Mouse (Mus musculus) MEL (cell line): ENCODE results near the gene P2ry13. TPM values are rescaled to one million over a fixed set of nuclear protein-coding genes. Genes with fewer than 3 reads are reported as not detected.

ENCODE experiments used
- DNase-seq: peaks from one replicate; pipeline ENCODE4 v3.0.0; 2011; ENCODE audit warnings: low read depth, low spot score
- H3K27ac ChIP-seq: 2 replicates; pipeline ENCODE4 v1.5.1; 2012; ENCODE audit warnings: low read depth, mild to moderate bottlenecking, control low read depth, low read length, moderate library complexity; ENCODE audit not compliant: control insufficient read depth
- H3K27me3 ChIP-seq, 2 experiments: fragments of 150-350 bp in 1 of 2; sonication (generic) in 1 of 2; 2 replicates each; pipeline ENCODE4 v1.6.1; 2012; ENCODE audit warnings: low read length in 2 of 2, mild to moderate bottlenecking in 2 of 2, improper control_type of control experiment in 1 of 2, moderate library complexity in 1 of 2; ENCODE audit not compliant: insufficient read depth in 2 of 2, control insufficient read depth in 1 of 2
- H3K36me3 ChIP-seq, 2 experiments: 2 replicates each; pipeline ENCODE4 v1.6.1; 2012 to 2014; ENCODE audit warnings: low read length in 2 of 2, improper control_type of control experiment in 1 of 2, inconsistent platforms in 1 of 2, mild to moderate bottlenecking in 1 of 2; ENCODE audit not compliant: insufficient read depth in 2 of 2, control insufficient read depth in 1 of 2
- H3K4me1 ChIP-seq, 2 experiments: fragments of 150-350 bp in 1 of 2; sonication (generic) in 1 of 2; 2 replicates each; pipeline ENCODE4 v1.6.1; 2012; ENCODE audit warnings: low read length in 2 of 2, improper control_type of control experiment in 1 of 2, mild to moderate bottlenecking in 1 of 2; ENCODE audit not compliant: insufficient read depth in 2 of 2, control insufficient read depth in 1 of 2
- H3K4me3 ChIP-seq, 2 experiments: fragments of 150-350 bp in 1 of 2; sonication (generic) in 1 of 2; 2 replicates each; pipeline ENCODE4 v1.5.1; 2012; ENCODE audit warnings: low read depth in 2 of 2, low read length in 2 of 2, mild to moderate bottlenecking in 2 of 2, moderate library complexity in 2 of 2, control low read depth in 1 of 2, improper control_type of control experiment in 1 of 2; ENCODE audit not compliant: control insufficient read depth in 1 of 2, insufficient read depth in 1 of 2
- H3K79me2 ChIP-seq: 2 replicates; pipeline ENCODE4 v1.6.1; 2012; ENCODE audit warnings: mild to moderate bottlenecking, low read length, moderate library complexity; ENCODE audit not compliant: control insufficient read depth, poor library complexity, insufficient read depth
- H3K9ac ChIP-seq: 2 replicates; pipeline ENCODE4 v1.6.1; 2012; ENCODE audit warnings: low read depth, mild to moderate bottlenecking, control low read depth, low read length, moderate library complexity; ENCODE audit not compliant: control insufficient read depth, poor library complexity, severe bottlenecking
- H3K9me3 ChIP-seq: fragments of 150-350 bp; sonication (generic); replicated peaks from 2 replicates; pipeline ENCODE4 v1.6.1; 2012; ENCODE audit warnings: mild to moderate bottlenecking, low read length, improper control_type of control experiment, moderate library complexity; ENCODE audit not compliant: insufficient read depth
- CHD1 ChIP-seq: IDR thresholded peaks from 2 replicates; pipeline ENCODE4 v1.6.1; 2012; ENCODE audit warnings: low read depth, mild to moderate bottlenecking, inconsistent platforms, low read length, improper control_type of control experiment
- CTCF ChIP-seq, 3 experiments: IDR thresholded peaks in 2 of 3; conservative IDR thresholded peaks in 1 of 3; 2 replicates each; pipeline ENCODE4 v1.5.1; 2011 to 2012; ENCODE audit warnings: low read length in 3 of 3, low read depth in 2 of 3, mild to moderate bottlenecking in 2 of 3, improper control_type of control experiment in 1 of 3, inconsistent platforms in 1 of 3, mixed read lengths in 1 of 3, moderate library complexity in 1 of 3; ENCODE audit not compliant: control insufficient read depth in 1 of 3, insufficient read depth in 1 of 3, poor library complexity in 1 of 3, severe bottlenecking in 1 of 3
- E2F4 ChIP-seq: IDR thresholded peaks from 2 replicates; pipeline ENCODE4 v1.6.1; 2011; ENCODE audit warnings: low read depth, low read length, improper control_type of control experiment, borderline replicate concordance
- ELF1 ChIP-seq: IDR thresholded peaks from 2 replicates; pipeline ENCODE4 v1.6.1; 2014; ENCODE audit warnings: low read depth, mild to moderate bottlenecking, inconsistent platforms, low read length, improper control_type of control experiment, moderate library complexity
- GABPA ChIP-seq: IDR thresholded peaks from 2 replicates; pipeline ENCODE4 v1.6.1; 2012; ENCODE audit warnings: low read depth, mild to moderate bottlenecking, inconsistent platforms, low read length, improper control_type of control experiment, moderate library complexity
- KAT2A ChIP-seq: conservative IDR thresholded peaks from 2 replicates; pipeline ENCODE4 v1.6.1; 2012; ENCODE audit warnings: low read depth, low read length, improper control_type of control experiment, inconsistent platforms
- MAFK ChIP-seq: IDR thresholded peaks from 2 replicates; pipeline ENCODE4 v1.6.1; 2011; ENCODE audit warnings: low read depth, mild to moderate bottlenecking, low read length, improper control_type of control experiment, borderline replicate concordance
- MXI1 ChIP-seq: IDR thresholded peaks from 2 replicates; pipeline ENCODE4 v1.6.1; 2011; ENCODE audit warnings: mild to moderate bottlenecking, low read depth, low read length, improper control_type of control experiment
- MYB ChIP-seq: IDR thresholded peaks from 2 replicates; pipeline ENCODE4 v1.6.1; 2011; ENCODE audit warnings: mild to moderate bottlenecking, low read depth, low read length, improper control_type of control experiment
- NRF1 ChIP-seq: IDR thresholded peaks from 2 replicates; pipeline ENCODE4 v1.6.1; 2014; ENCODE audit warnings: low read depth, mild to moderate bottlenecking, inconsistent platforms, low read length, improper control_type of control experiment, moderate library complexity; ENCODE audit not compliant: poor library complexity, insufficient read depth, severe bottlenecking
- POLR2AphosphoS5 ChIP-seq: IDR thresholded peaks from 2 replicates; pipeline ENCODE4 v1.6.1; 2012; ENCODE audit warnings: low read depth, borderline replicate concordance, mild to moderate bottlenecking, inconsistent platforms, low read length, moderate library complexity, mixed read lengths
- RAD21 ChIP-seq: IDR thresholded peaks from 2 replicates; pipeline ENCODE4 v1.6.1; 2011; ENCODE audit warnings: mild to moderate bottlenecking, low read depth, low read length, improper control_type of control experiment
- SIN3A ChIP-seq: IDR thresholded peaks from 2 replicates; pipeline ENCODE4 v1.6.1; 2012; ENCODE audit warnings: low read length, improper control_type of control experiment, inconsistent platforms
- SMC3 ChIP-seq: IDR thresholded peaks from 2 replicates; pipeline ENCODE4 v1.6.1; 2011; ENCODE audit warnings: low read depth, low read length, improper control_type of control experiment
- TBP ChIP-seq: IDR thresholded peaks from 2 replicates; pipeline ENCODE4 v1.8.0; 2011; ENCODE audit warnings: low read depth, low read length, improper control_type of control experiment
- UBTF ChIP-seq: IDR thresholded peaks from 2 replicates; pipeline ENCODE4 v1.6.1; 2012; ENCODE audit warnings: low read depth, mild to moderate bottlenecking, inconsistent platforms, low read length, improper control_type of control experiment, moderate library complexity, borderline replicate concordance; ENCODE audit not compliant: insufficient read depth
- ZKSCAN1 ChIP-seq: IDR thresholded peaks from 2 replicates; pipeline ENCODE4 v1.6.1; 2012; ENCODE audit warnings: low read depth, mild to moderate bottlenecking, inconsistent platforms, low read length, improper control_type of control experiment, moderate library complexity
- ZMIZ1 ChIP-seq: IDR thresholded peaks from 2 replicates; pipeline ENCODE4 v1.6.1; 2012; ENCODE audit warnings: low read depth, mild to moderate bottlenecking, inconsistent platforms, low read length, improper control_type of control experiment, moderate library complexity
- polyA plus RNA-seq, 2 experiments: library from polyadenylated mRNA; stranded (reverse) in 1 of 2; unstranded in 1 of 2; fragments of >175 nt in 1 of 2; fragments of >200 nt in 1 of 2; gene quantifications; 2 replicates each; pipeline versions ENCODE4 v1.2.1 to v1.2.4; 2012; ENCODE audit warnings: low replicate concordance in 2 of 2, low read depth in 1 of 2; ENCODE audit not compliant: insufficient read length in 2 of 2, insufficient read depth in 1 of 2, missing spikeins in 1 of 2
- total RNA-seq: library from RNA; depleted of rRNA; stranded (reverse); fragments of 300-350 nt; gene quantifications from 2 replicates; pipeline ENCODE4 v1.2.3, GENCODE M21; 2012

Gene P2ry13
- total and polyA plus RNA-seq, 3 experiments = not detected

DNA sequence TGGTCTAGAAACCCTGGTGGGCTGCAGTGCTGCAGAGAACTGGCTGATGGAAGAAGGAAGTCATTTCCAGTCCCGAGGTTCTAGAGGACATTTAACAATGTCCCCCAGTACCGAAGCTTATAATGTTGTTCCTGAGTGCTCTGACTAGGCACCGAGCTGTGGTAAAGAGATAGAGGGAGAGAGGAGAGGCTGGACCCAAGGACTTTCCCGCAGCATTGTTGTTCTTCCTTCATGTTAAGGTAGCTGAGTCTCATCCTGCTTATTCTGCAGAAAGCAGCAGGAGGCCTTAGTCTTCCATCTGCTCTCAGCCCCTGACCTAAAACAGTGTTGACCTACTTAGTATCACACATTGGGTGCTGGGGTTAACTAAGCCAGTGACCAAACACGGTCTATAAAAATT is 33.8 kb downstream of the P2ry13 start:
- no peak overlapping the region for H3K27ac ChIP-seq
- H3K4me3 ChIP-seq = no peak overlapping the region
- no peak overlapping the region for H3K9ac ChIP-seq
- H3K9me3 ChIP-seq = no peaks in the 10 kb centered on the region
- no peaks in the 10 kb centered on the region; a peak in 1 of 4 replicates for H3K4me1 ChIP-seq
- H3K36me3 ChIP-seq = no peaks in the 10 kb centered on the region
- peaks cover 0 to 3% of the 10 kb centered on the region in 2 experiments; a peak in 1 of 4 replicates for H3K27me3 ChIP-seq
- no peak for TF ChIP-seq GABPA
- no peaks in the 10 kb centered on the region for H3K79me2 ChIP-seq
- DNase-seq = no peak

DNA sequence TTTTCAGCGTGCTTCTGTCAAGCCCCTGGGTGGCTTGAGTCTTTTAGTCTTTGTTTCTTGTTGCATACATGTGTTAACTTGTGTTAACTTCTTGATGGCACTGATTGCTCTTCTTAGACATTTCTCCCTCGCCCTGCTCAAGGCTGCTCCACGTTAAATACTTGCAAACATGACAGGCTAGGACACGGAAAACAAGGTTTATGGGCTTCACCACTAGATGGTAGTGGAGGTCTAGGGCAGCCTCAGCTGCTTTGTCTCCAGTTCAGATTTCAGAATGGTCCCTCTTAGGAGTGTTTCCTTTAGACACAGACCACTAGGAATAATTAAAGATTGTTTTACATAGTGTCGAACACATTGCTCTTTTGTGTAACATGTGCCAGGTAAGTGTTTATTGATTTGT is 35.4 kb downstream of the P2ry13 start:
- no peaks in the 10 kb centered on the region for H3K79me2 ChIP-seq
- peak; percentile 27 for DNase-seq
- no peaks in the 10 kb centered on the region for H3K4me1 ChIP-seq
- H3K27me3 ChIP-seq = peaks cover 0 to 3% of the 10 kb centered on the region in 2 experiments; a peak in 1 of 4 replicates
- no peaks in the 10 kb centered on the region for H3K9me3 ChIP-seq
- H3K9ac ChIP-seq = no peak overlapping the region
- no peak overlapping the region for H3K27ac ChIP-seq
- no peaks in the 10 kb centered on the region for H3K36me3 ChIP-seq
- TF ChIP-seq E2F4 (no peak), RAD21 (peak; percentile 41), CTCF (IDR thresholded peaks at IDR 0.05 in 2 of 3, conservative IDR thresholded peaks at IDR 0.05 in 1 of 3; ENCODE audit: control insufficient read depth in 1 of 3, insufficient read depth in 1 of 3, low read depth in 2 of 3, low read length in 3 of 3, poor library complexity in 1 of 3, severe bottlenecking in 1 of 3) (peak in 2 of 3 experiments; percentile 29 to 41; a peak in 3 of 6 replicates)
- TF ChIP-seq, all 39 proteins: peak for 2
- no peak overlapping the region for H3K4me3 ChIP-seq

DNA sequence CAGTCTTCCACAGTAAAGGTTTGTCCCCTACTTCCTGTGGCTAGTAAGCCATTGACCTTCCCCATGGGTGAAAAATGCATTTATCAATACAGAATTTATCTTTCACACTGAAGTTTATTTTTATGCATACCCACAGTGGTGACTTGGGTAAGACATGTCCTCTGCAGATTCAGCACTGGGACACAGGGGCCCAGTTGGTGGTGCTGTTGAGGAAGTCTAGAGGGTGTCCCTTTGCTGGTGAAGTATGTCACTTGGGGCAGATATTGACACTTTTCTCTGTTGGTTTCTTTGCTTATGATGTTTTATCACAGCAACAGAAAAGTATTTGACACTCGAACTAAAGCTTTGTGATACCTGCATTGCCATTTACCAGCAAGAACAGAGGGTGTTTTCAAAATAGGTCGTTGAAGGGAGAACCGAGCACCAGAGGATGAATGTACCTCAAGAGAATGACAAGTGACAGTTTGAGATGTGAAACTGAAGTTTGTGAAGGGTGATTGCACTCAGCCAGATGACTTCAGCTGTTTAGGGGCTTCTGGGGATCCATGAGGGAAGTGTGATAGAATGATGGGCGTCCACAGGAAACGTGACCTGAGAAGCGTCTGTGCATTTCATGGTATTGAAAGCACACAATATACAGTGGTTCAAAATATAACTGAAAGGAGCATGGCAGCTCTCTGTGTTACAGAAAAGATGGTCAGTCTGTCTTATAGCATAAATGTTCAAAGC is 36.1 kb downstream of the P2ry13 start:
- Histone ChIP-seq H3K4me3 (no peak overlapping the region), H3K9ac (no peak overlapping the region), H3K27ac (no peak overlapping the region), H3K36me3 (no peaks in the 10 kb centered on the region), H3K27me3 (peaks cover 0 to 3% of the 10 kb centered on the region in 2 experiments; a peak in 1 of 4 replicates), H3K4me1 (no peaks in the 10 kb centered on the region), H3K79me2 (no peaks in the 10 kb centered on the region), H3K9me3 (no peaks in the 10 kb centered on the region)
- TF ChIP-seq RAD21 = no peak
- TF ChIP-seq ZKSCAN1 = no peak
- no peak for TF ChIP-seq KAT2A
- no peak for TF ChIP-seq ZMIZ1
- TF ChIP-seq POLR2AphosphoS5 = no peak
- TF ChIP-seq MXI1 = no peak
- no peak for TF ChIP-seq SIN3A
- no peak for TF ChIP-seq MAFK
- TF ChIP-seq SMC3 = no peak
- TF ChIP-seq CHD1 = no peak
- no peak for TF ChIP-seq NRF1
- no peak for TF ChIP-seq ELF1
- no peak for TF ChIP-seq MYB
- no peak for TF ChIP-seq GABPA
- TF ChIP-seq UBTF = no peak
- no peak for TF ChIP-seq TBP
- DNase-seq = no peak
